Mouse (Mus musculus) mesoderm, embryonic 11.5 days (tissue): Measurements from ENCODE around the gene Pik3cb.
A peak's percentile ranks its signal among the peaks of the same experiment; 100 is the strongest.

ENCODE experiments used
- DNase-seq: peaks from one replicate; pipeline ENCODE4 v3.0.0-alpha.2; 2012; ENCODE audit warnings: low read depth, low spot score

Pik3cb gene

GRCm38 (mm10) chr9:99081718-99082117 lies 58.7 kb downstream of the Pik3cb start:
- DNase-seq = no peak

DNA sequence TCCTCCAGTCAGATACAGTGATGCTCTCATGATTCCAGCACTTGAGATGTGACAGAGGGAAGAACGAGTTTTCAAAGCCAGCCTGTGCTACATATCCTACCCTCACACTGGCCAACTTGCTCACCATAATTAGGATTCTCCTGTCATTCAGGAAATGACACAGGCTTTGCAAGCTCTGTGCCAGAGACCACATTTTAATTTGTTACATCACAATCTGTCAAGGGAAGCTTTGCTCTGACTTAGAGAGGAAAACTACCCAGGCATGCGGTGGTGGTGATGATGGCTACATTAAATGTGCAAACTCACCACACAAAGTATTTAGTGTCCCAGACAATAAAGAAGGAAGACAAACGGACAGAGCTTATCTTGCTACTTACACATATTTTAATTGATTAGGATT lies 59.1 kb downstream of the Pik3cb start:
- DNase-seq = no peak

DNA sequence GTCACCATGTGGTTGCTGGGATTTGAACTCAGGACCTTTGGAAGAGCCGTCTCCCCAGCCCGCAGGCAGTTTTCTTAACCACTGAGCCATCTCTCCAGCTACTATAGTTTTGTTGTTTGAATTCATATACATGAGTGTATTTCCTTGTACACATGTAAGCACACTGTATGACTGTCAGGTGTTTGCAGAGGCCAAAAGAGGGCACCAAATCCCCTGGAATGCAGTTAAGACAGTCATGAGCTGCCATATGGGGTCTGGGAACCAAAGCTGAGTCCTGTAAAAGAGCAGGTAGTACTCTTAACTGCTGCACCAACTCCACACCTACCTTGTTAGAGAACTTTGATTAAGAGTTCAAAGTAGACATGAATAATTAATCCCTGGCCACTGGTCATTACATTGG lies 59.8 kb downstream of the Pik3cb start:
- no peak for DNase-seq

DNA sequence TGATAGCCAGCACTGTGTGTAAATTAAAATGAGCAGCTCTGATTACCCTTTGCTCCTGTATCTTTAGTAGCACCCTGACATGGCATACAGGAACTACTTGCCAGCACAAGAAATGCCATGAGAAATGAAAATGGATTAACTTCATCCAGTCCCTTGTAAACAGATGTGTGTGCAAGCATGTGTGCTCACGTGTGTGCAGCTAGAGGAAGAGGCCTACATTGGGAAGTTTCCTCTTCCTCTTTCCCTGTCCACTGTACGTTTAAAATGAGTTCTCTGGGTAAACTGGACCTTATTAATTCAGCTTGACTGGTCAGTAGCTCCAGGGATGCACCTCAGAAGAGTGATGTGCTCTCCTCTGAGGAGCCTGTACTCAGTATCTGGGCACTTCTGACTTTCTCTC lies 66.0 kb downstream of the Pik3cb start:
- no peak for DNase-seq

GRCm38 (mm10) chr9:99072538-99072937 lies 67.9 kb downstream of the Pik3cb start:
- peak; percentile 50 for DNase-seq

DNA sequence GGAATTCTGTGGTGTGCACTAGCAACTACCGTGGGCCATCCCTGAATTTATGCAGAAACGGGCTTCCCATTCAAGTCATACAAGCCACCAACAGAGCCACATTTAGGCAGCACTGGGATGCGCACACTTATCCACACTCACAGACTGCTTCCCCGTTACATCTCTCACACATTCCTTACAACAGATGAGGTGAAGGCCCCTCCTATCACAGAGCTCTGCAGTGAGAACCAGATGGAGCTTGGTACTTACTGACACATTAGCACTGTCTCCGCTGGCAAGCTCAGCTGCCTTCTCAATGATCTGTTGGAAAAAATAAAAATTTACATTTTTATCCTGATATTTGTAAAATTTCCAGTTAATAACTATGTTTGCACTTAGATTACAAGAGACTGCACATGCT lies 75.1 kb downstream of the Pik3cb start:
- DNase-seq = no peak

- DNase-seq = peak; percentile 21
These were observed 76.2 kb downstream of the Pik3cb start for GRCm38 (mm10) chr9:99064216-99064615.

DNA sequence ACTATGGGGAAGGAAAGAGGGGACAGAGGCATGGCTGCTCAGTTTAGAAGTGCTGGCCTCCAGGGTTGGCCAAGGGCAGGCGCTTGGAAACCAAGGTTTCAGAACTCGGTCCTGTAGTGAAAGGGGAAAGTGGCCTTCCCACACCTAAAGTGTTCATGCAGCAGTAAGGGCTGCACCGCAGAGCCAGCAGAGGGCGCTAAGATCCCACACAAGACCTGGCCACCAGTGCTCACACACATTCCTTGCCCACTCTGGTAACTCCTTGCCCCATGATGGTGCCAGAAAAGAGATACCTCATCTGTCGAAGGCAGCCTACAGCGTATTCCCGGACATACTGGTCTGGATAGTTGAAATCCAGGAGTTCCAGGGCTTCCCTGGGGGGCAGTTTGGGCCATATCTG lies 77.9 kb downstream of the Pik3cb start:
- DNase-seq = peak; percentile 83

DNA sequence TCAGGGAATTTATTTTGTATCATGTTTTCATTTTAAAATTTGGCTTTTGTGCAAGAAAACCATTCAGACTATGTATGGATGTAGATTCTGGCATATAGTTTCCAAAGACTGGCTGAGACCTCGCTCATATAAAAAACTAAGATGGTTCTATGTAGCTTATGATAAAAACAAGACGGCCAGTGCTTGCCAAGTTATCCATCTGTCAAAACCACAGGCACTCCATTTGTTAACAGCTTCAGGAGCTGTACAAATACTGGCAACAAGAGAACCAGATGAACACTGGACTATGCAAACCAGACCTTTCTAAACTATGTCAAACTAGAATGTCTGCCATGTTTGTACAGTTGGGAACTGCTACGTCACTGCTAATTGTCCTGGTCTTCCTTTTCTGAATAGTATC lies 82.7 kb downstream of the Pik3cb start:
- no peak for DNase-seq

- DNase-seq = no peak
These were observed 90.7 kb downstream of the Pik3cb start for GRCm38 (mm10) chr9:99049760-99050159.

GRCm38 (mm10) chr9:99048724-99049250 lies 91.6 kb downstream of the Pik3cb start:
- DNase-seq = no peak

DNA sequence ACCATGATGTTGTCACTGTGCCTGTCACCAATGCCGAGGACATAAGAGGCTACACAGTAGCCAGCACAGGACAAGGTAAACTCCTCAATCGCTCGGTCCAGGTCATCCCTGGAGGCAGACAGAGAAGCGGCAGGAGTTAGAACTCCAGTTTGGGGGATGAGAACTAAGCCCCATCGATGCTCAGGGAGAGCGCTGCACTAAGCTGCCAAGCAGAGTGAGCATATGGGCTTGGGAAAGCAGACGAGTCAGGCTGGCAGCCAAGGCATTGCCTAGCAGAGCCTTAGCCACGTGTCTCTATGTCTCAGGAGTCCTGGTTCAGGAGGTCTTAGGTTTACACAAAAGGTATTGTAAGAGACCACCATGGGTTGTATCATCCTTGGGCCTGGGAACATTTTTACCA lies 95.7 kb downstream of the Pik3cb start:
- no peak for DNase-seq

DNA sequence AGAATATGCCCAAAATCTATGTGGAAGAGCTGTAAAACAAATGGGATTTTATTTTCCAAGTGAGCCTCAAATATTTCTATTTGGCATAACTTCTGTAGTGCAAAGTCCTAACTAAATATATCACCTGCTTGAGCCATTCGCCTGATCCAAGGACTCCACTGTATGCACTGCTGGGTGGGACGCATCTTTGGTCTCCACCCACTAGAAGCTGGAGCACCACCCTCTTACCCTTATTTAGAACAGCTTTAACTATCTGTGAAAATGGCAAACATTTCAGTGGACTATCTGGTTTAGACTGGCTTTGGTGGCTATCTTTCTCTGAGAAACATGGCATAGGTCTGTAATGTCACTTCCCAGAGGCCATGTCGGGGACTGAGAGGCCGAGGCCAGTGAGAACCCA lies 97.8 kb downstream of the Pik3cb start:
- DNase-seq = no peak

- no peak for DNase-seq
These were observed 98.4 kb downstream of the Pik3cb start for GRCm38 (mm10) chr9:99041994-99042393.

GRCm38 (mm10) chr9:99035575-99035974 lies 104.8 kb downstream of the Pik3cb start, which contains the start of gene Gm1123:
Gm1123 (minus strand) TSS chr9:99035715.
- no peak for DNase-seq

DNA sequence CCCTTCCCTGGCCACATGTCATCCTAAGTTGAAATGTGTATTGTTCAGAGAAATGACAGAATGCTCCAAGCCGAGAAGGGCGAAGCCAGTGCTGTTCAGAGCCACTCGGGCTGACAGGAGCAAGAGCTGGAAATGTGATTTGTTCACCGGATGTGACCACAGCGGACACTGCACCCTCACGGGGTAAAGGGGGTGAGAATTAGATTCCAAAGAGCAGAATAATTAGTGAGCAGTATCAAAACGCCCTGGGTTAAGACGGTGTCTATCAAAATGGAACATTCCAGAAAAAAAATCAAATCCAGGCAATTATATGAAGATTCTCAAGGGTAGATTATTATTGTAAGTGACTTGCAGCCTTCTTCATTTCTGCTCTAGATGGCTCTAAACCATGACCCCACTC lies 106.3 kb downstream of the Pik3cb start:
- no peak for DNase-seq

GRCm38 (mm10) chr9:99032031-99032430 lies 108.4 kb downstream of the Pik3cb start:
- no peak for DNase-seq

- DNase-seq = no peak
These were observed 118.7 kb downstream of the Pik3cb start for GRCm38 (mm10) chr9:99021751-99022150.

- no peak for DNase-seq
These were observed 119.3 kb downstream of the Pik3cb start for GRCm38 (mm10) chr9:99021166-99021565.

DNA sequence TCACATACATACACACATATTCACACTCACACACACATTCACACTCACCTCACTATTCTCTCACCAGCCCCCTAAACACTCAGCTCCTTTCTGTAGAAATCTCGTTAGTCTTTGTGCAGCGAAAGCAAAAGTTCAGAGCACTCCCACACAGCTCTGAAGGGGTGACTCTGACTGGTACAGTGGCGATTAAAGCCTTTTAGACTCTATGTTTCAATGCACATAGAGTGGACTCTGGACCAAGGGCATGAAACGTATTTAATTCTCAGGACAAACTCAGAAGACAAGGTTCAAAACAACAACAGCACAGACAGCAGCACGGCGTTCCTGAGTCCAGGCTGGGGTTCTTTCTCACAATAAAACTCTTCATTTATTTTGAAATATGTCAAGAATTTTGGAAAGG lies 122.7 kb downstream of the Pik3cb start:
- no peak for DNase-seq

DNA sequence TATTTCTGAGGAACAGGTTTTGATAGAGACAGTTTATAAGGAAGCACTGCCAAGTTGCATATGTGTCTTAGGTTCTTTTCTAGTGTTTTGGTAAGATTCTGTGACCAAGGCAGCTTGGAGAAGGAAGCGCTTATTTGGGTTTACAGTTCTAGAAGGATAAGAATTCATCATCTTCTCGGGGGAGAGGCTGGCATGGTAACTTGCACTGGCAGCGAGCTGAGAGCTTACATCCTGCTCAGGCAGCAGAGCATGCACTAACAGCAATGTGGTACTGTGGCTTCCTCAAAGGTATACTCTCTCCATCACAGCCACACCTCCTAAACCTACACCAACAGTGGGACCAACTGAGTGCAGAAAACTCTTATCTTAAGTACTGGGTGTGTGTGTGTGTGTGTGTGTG lies 123.7 kb downstream of the Pik3cb start:
- no peak for DNase-seq

GRCm38 (mm10) chr9:99016301-99016700 lies 124.1 kb downstream of the Pik3cb start:
- no peak for DNase-seq

DNA sequence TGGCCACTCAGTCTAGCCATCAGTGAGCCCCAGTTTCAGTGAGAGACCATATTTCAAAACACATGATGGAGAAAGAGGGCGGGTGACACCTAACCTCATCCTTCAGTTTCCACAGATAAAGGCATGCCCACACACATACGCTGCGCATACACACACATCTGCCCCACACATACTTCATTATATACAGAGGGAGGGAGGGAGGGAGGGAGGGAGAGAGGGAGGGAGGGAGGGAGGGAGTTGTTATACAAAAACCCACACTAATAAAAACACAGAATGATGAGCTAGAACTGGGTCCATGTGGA lies 130.6 kb downstream of the Pik3cb start:
- DNase-seq = no peak

DNA sequence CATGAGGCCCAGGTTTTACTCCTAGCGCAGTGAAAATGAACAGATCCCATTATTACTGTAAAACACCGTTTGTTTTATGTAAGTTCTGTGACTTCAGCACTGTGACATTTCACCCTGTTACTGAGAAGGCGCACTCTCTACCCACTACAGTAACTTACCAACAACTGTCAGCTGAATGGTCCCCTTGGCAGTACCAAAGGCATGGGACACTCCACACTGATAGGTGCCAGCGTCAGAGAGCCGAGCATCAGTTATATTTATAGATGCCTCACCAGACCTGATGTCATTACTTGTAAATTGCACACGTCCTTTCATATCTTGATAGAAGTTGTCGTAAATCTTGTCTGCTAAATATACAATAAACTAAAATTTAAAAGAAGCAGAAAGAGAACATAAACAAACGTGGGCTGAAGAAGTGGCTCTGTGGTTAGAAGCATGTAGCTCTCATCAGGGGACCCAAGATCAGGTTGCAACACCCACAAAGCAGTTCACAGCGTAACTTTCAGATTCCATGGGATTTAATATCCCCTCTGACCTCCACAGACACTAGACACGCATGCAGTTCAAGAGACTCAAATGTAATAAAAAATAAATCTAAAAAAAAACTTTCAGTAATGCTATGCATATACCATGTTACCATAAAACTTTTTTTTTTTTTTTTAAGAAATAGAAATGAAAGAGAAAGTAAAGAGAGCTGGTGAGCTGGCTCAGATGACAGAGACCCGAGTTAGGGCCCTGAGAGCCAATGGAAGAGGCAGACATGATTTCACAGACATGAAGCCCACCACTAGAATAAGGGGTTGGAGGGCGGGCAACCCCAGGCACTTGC lies 131.1 kb downstream of the Pik3cb start:
- no peak for DNase-seq
